Mouse (Mus musculus) ES-Bruce4 (cell line): ENCODE measurements around the gene Pif1.

Source experiments
- CTCF ChIP-seq: IDR thresholded peaks from one replicate; pipeline ENCODE4 v1.8.1; 2011; ENCODE audit warnings: low read depth, low read length
- EP300 ChIP-seq: IDR thresholded peaks from 2 replicates; pipeline ENCODE4 v1.6.1; 2011; ENCODE audit warnings: low read depth, low read length; ENCODE audit not compliant: insufficient read depth
- POLR2A ChIP-seq: IDR thresholded peaks from one replicate; pipeline ENCODE4 v1.8.1; 2011; ENCODE audit warnings: low read length; ENCODE audit not compliant: insufficient read depth

DNA sequence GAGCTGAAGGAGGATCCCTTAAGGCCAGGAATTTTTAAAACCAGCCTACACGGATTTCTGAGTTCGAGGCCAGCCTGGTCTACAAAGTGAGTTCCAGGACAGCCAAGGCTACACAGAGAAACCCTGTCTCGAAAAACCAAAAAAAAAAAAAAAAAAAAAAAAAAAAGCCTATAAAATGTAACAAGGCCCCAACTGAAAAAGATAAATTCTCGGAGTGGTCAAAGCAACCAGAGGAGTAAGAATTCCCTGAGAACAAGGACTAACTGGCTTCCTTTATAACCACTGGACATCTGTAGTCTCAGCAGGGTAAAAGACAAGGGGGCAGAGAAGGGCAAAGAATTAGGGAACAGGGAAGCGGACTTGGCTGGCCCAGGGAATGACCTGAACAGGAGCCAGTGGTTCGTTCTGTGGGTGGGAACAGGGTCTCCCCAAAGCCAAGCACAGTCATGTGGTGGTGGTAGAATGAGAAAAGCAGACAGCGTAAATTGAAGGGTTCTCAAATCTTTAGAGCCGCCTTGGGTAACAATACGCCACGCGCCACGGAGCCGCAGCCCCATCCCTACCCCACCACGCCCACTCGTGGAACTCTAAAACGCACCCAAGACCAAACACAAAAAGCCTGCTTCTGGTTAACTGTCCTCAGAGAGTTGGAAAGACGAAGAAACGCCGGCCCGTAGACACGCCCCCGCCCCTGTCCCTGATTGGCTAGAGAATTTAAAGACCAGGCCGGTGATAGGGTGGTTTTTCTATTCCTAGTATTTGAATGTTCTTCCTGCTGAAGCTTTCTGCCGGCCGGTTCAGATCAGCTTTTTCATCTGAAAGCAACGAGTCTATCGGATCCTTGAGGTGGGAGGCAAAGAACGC is at the start of gene Pif1:
- TF ChIP-seq CTCF (no peak), POLR2A (peak; percentile 20), EP300 (0 out of 2 replicates have a peak, but pooled peaks have one; percentile 14)
